Mouse (Mus musculus): ENCODE data around the gene Nsun7. TPM values are rescaled to one million over a fixed set of nuclear protein-coding genes. Genes with fewer than 3 reads are reported as not detected.

Gene Nsun7
- polyA plus RNA-seq (2012), result not detected in 2 replicates

DNA sequence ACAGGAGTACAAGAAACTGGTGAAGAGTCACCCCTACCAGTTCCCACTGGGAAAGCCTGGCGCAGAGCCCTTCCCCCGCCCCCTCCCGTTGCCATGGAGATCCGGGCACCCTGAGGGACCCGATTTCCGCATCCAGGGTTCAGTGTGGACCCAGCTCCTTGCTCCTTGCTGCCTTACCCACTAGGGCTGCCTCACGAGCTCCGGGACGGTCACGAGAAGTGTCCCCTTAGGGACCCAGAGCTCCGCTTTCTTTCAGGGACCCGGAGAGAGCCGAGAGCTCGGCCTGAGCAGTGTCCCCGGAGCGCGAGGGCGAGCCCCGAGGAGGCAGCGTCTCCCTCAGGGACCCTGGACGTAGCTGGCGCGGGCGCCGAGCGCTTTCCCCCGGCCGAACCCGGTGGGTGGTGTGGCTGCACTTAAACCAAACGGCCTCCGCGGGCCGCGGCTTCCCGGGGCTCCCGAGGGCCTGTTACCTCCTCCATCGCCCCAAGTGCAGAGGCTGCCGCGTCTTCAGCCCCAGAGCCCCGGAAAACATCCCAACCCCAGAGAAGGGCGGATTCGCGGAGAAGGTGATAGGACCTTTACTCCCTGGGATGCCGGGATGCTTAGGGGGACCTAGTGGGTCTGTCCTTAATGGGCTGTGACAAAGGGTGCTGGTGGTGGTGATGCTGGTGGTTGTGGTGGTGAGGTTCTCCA lies at the start of gene Nsun7:
Gene Nsun7 (plus strand): TSS at position 142 of the 693 bp plus-strand sequence.
- TF ChIP-seq GATA1 (IDR thresholded peaks at IDR 0.05; ENCODE audit: low read length), result no peak

DNA sequence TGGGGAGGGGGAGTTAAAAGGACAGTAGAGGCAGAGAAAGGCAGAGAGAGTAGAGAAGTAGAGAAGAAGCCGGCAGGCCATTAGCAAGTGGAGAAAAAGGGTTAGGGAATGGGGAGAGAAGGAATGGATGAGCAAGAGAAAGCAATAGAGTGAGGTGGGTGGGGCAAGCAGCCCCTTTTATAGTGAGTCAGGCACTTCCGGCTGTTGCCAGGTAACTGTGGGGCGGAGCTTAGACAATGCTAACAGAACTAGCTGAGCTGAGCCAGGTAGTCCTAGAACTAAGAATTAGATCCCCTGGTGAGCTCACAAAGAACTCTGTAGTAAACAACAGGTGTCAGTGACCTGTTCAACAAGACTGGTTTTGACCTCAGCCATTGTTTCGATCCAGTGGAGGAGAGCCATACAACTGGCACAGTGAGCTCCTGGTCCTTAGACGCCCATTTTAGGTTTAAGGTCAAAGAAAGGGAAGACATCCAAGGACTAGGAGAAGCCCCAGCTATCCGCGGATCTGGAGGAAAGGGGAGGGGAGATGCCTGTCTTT lies 45.2 kb upstream of the Nsun7 start:
- TF ChIP-seq GATA1 (IDR thresholded peaks at IDR 0.05; ENCODE audit: low read length), result no peak

DNA sequence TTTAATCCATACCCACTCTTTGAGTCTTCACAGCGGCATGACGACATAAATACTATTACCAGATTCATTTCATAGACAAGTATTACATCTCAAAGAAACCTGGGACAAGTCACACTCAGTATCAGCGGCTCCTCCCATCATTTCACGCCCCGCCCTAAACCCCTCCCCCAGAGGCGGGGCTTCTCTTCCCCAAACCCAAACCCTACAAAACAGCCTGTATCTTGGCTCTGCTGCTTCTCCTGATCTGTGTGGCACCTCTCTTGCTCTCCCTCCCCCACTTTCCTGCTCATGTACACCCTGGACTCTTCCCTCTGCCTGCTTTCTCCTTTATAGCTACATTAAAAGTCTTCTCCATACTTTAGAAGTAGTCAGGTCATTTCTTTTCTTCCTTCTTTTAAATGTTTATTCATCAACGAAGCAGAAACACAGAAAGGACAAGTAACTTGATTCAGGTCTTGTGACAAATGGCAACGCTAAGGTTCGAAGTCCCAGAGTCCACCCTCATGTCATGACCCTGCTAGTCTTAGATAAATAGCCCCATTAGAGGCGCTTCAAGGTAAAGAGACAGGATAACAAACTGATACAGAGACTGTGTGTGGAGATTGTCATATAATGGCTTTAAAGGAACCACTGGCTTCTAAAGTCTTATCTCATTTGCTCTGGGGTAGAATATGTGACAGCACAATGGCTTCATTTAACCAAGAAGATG lies 44.0 kb upstream of the Nsun7 start:
- no peak for TF ChIP-seq GATA1 (IDR thresholded peaks at IDR 0.05; ENCODE audit: low read length)

DNA sequence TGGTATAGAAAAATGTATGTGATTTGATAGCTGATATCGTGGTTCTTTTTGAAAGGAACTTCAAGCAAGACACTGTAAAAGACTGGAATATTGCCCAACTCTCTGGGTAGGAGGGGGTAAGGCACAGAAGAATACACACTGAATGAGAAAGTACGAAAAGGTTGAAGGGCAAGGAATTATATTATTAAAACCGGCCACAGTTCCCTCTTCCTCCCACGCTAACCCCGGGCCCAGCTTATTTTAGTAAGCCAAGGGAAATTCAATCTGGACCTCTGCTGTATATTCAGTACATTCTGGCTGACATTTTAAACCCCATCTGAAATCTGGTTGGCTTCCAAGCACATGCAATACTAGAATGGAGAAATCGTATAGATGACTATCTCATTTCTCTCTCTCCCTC lies 40.0 kb upstream of the Nsun7 start:
- no peak for TF ChIP-seq GATA1 (IDR thresholded peaks at IDR 0.05; ENCODE audit: low read length)

DNA sequence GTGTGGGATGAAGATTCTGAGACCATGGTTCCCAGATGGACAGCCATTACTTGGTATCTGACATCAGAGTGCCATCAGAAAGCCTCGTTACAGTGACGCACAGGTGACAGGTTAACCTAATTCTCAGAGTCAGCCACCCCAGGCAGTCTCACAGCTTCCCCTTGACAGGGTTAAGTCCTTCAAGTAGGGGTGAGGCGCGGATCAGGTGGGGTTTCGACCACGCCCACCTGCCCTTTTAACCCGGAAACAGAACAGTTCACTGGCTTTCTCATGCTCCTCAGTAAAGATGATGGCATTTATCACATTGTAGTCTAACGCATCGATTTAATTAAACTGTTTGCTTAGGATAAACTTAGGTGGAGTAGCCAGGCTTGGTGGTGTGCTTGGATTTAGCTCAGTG lies 39.1 kb upstream of the Nsun7 start:
- no peak for TF ChIP-seq GATA1 (IDR thresholded peaks at IDR 0.05; ENCODE audit: low read length)

DNA sequence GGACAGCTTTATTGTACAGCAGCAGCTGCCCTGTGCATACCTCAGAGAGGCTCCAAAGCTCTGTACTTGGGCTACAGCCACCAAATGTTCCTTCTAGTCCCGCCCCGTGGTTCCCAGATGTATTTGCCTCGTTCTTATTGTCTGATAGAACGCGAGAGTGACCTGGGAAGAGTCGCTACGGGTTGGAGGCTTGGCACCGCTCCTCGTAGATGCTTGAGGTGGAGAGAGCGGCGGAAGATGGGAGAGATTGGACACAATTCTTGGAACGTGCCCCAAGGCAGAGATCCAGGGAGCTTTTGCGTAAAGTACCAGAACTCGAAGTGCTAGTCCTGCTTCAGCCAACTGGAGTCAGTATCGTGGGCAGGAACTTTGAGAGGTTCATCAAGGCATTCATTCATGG lies 36.8 kb upstream of the Nsun7 start:
- no peak for TF ChIP-seq GATA1 (IDR thresholded peaks at IDR 0.05; ENCODE audit: low read length)

DNA sequence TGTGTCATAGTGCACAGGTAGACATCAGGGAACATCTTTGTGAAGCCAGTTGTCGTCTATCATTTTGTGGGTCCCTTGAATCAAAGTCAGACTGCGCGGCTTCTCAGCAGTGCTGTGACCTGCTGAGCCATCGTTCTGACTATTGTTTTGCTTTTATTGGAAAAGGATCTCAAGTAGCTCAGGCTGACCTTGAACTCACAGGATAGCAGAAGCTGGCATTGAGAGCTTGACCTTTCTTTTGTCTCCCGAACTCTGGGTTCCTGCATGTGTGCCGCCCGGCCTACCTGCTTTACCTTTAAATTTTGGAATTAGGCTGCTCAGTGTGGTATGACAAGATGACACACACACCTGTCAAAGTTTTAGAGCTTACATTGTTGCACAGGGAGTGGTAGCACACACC lies 33.2 kb upstream of the Nsun7 start:
- no peak for TF ChIP-seq GATA1 (IDR thresholded peaks at IDR 0.05; ENCODE audit: low read length)

DNA sequence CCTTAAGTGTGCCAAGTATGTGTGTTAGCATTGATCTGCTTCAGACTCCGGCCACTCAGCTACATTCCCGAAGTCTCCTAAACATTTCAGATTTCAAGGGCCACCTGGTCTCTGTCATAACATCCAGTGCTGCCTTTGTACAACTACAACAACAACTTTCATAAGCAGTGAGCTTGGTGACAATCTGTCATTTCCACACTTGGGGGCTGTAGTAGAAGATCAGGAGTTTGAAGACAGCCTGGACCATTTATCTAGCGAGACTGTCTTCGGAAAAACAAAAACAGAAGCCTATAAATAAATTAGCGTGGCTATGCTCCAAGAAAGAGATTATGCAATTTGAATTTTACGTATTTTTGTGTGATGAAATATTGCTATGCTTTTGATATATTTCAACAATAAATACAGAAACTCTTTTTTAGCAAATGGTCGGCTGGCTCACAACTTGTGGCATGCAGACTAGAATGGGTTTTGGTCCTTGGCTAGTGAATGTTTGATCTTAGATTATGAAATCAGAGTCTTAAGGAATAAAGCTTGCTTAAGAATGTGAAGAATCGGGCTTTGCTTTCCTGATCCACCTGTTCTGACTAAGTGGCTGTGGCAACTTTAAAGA lies 27.9 kb upstream of the Nsun7 start:
- TF ChIP-seq GATA1 (IDR thresholded peaks at IDR 0.05; ENCODE audit: low read length), result no peak

DNA sequence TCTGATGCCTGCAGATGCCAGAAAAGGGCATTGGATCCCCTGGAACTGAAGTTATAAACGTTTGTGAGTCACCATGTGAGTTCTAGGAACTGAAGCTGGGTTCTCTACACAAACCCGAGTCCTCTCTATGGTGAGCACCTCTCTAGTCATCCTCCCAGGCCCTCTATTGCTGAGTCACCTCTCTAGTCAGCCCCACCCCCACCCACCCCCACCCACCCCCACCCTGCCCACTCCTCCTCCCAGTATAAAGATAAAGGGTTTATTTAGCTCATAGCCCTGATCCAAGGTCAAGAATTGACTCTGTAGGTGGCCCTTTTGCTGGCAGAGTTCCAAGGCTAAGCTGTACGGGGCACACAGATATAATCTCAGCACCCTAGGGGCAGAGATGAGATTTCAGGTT lies 27.2 kb upstream of the Nsun7 start:
- no peak for TF ChIP-seq GATA1 (IDR thresholded peaks at IDR 0.05; ENCODE audit: low read length)

DNA sequence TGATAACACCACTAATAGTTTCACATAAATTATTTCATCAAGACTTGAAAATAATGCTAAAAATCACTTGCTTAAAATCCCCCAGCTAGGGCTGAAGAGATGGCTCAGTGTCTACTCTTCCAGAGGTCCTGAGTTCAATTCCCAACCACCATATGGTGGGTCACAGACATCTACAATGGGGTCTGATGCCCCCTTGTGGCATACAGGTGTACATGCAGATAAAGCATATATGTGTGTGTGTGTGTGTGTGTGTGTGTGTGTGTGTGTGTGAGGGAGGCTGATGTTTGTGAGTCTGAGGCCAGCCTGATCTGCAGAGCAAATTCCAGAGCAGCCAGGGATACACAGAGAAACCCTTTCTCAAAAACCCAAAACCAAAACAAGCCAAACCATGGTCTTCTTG lies 17.8 kb upstream of the Nsun7 start:
- no peak for TF ChIP-seq GATA1 (IDR thresholded peaks at IDR 0.05; ENCODE audit: low read length)

DNA sequence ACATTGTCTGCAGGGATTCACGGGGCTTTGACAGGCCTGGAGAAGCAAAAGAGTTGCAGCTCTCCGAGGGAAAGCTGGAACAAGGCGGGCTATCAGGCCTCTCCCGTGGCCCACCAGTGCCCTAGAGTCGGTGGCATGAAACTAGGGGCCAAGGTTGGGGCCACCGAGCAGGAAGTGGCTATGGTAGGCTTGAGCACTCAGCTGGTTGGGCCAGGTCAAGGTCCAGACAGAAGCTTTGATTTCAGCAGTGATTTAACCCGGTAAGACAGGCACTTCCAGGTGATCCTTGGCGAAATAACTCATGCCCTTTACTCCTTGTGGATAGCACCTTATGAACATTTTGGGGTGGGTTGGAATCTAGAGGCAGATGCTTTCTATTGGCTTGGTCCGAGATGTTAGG lies 16.2 kb upstream of the Nsun7 start:
- TF ChIP-seq GATA1 (IDR thresholded peaks at IDR 0.05; ENCODE audit: low read length), result no peak

DNA sequence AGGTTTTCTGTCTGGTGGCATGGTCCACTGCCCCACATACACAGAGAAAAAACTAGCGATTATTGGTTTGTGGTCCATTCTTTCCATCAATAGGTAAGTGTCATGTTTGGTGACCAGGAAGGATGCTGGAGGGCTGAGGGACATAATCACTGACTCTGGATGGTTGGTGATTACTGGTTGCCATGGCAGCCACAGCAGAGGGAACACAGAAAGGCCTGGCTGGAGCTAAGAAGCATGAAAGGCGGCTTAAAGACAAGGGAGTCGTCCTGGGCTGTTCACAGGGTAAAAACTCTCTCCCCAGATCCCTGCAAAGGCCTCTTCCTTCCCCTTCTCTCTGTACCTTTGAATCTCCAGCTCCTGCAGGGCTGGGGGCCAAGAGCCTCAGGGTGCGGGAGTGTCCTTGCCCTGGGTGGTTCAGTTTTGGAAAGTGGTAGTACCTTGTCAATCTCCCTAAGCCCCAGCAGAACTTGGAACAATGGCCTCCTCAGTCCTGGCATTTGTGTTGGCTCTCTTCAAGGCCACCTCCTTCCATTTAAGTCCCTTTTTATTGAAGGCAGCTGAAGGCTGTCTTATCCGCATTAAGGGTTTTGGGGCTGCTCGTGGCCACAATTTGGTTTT lies 15.5 kb upstream of the Nsun7 start:
- TF ChIP-seq GATA1 (IDR thresholded peaks at IDR 0.05; ENCODE audit: low read length), result no peak

DNA sequence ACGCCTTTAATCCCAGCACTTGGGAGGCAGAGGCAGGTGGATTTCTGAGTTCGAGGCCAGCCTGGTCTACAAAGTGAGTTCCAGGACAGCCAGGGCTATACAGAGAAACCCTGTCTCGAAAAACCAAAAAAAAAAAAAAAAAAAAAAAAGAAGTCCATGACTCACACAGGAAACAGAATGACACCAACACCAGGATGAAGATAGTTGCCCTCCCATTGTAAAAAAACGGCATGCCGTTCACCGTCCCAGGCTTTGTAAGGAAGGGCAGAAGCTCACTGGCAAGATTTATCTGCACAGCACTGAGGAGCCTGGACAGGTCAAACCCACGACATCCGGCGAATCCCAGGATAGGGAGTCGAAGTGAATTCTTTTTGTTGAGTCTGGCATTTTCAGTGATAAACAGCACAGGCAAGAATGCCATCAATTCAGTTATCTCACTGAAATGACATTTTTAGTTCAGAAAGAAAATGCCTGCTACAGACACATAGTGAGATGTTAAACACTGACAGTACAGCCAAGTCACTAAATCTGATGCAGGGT lies 13.7 kb upstream of the Nsun7 start:
- no peak for TF ChIP-seq GATA1 (IDR thresholded peaks at IDR 0.05; ENCODE audit: low read length)

DNA sequence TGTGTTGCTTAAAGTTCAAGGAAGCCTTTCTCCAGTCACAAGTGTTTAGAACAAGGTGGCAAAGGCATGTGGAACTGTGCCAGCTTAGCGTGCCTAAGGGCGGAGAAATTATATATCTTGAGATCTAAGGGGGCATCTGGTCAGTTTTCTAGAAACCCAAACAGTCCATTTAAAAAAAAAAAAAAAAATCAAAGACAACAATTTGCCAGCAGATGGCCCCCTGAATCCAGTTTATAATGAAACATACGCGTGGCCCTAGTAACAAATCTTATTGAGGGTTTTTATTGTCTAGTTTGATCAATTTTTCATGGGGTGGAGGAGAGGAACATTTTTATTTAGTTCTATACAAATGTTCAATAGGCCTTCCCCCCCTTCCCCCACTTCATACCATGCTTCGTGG lies 6.5 kb upstream of the Nsun7 start:
- no peak for TF ChIP-seq GATA1 (IDR thresholded peaks at IDR 0.05; ENCODE audit: low read length)

DNA sequence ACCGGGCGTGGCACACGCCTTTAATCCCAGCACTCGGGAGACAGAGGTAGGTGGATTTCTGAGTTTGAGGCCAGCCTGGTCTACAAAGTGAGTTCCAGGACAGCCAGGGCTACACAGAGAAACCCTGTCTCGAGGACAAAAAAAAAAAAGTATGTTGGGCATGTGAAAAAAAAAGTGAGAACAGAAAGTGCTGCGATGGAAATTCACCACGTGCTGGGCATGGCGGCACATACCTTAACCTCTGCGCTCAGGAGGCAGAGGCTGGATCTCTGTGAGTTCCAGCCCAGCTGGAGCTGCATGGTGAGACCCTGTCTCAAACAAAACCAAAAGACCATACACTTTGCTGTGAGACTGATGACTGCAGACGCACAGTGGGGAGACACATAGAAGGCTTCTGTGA lies 4.7 kb upstream of the Nsun7 start:
- TF ChIP-seq GATA1 (IDR thresholded peaks at IDR 0.05; ENCODE audit: low read length), result no peak

DNA sequence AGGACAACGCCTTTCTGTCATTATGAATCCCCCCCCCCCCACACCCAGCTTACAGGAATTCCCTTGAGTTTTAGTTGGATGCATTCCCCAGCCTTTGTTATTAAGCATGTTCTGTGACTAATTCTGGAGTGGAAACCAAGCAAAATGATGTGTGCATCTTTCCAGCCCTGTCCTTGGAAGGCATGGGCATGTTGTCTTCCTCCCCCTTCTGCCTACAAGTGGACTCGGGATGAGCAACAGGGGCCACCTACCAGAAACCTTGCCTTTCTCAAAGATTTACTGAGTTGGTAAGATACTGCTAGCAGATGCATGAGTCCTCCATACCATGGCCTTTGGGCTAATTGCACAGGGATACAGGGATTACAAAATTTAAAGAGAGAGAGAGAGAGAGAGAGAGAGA lies 697 bp upstream of the Nsun7 start:
- no peak for TF ChIP-seq GATA1 (IDR thresholded peaks at IDR 0.05; ENCODE audit: low read length)

Measured in G1E-ER4 (cell line).